Comparison of ENCODE assay signal across 8 mouse cellular contexts in the genomic region with DNA sequence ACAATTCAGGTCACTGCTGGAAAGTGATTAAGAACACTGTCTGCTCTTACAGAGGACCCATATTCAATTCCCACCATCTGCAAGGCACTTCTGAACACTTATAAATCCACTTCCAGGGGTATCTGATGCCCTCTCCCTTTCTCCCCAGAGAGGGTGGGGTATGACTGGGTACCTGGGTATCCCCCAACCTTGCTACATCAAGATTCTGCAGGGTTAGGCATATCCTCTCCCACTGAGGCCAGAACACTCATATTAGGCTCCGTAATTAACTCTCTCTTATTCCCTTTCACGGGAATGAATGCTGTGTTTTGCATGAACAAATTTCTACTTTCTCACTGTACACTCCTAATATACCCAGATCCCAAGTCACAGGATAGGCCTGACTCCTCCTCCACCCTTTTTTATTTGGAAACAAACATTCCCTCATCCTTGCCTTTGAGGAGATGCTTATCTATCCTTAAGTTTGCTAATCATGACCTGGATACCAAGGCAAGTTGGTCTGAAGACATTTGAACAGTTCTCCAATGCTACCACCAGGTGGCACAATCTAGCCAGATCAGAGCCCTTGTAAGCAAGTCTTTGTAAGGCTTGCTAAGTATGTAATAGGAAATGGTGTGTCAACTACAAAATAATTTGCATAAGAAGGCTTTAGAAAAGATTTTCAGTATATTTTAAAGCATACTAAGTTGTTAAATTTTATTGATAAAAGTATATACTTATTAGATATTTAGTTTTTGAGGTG.
DNase-seq lines count a peak whose midpoint lies in the region; ATAC-seq and TF ChIP-seq lines count a peak whose summit lies in the region.

No protein-coding gene starts in this region.

- H3K4me3 ChIP-seq in forebrain, embryonic 16.5 days (replicated peaks; ENCODE audit: low read length) = no peak overlapping the region
- H3K4me3 ChIP-seq in intestine, embryonic 16.5 days (ENCODE audit: low read length) = no peak overlapping the region
- no peak overlapping the region for H3K4me3 ChIP-seq in limb, embryonic 10.5 days

- H3K9ac ChIP-seq in forebrain, embryonic 16.5 days (replicated peaks; ENCODE audit: low read depth, low read length) = no peak overlapping the region
- H3K9ac ChIP-seq in intestine, embryonic 16.5 days (ENCODE audit: low read depth, low read length) = no peak overlapping the region

- peak; percentile 72; the same call in 1 of the 2 replicates for TF ChIP-seq CTCF in brain, embryonic 14.5 days (IDR thresholded peaks at IDR 0.05; ENCODE audit: borderline replicate concordance, extremely low read depth, insufficient read depth, insufficient read length)

- no peak for TF ChIP-seq POLR2A in brain, embryonic 14.5 days (IDR thresholded peaks at IDR 0.05; ENCODE audit: borderline replicate concordance, extremely low read depth, insufficient read depth, insufficient read length, poor library complexity, severe bottlenecking)

- no peak overlapping the region for H3K27ac ChIP-seq in forebrain, embryonic 16.5 days (ENCODE audit: low read length)
- no peak overlapping the region for H3K27ac ChIP-seq in intestine, embryonic 16.5 days (ENCODE audit: low read length)
- H3K27ac ChIP-seq in limb, embryonic 10.5 days = no peak overlapping the region

- no peaks in the 10 kb centered on the region for H3K27me3 ChIP-seq in forebrain, embryonic 16.5 days (replicated peaks; ENCODE audit: control insufficient read depth, insufficient read depth, low read length)
- H3K27me3 ChIP-seq in intestine, embryonic 16.5 days (replicated peaks; ENCODE audit: control insufficient read depth, insufficient read depth, low read length) = no peaks in the 10 kb centered on the region
- no peaks in the 10 kb centered on the region for H3K27me3 ChIP-seq in limb, embryonic 10.5 days (ENCODE audit: low read depth, poor library complexity, severe bottlenecking)

- no peak overlapping the region for H3K4me2 ChIP-seq in forebrain, embryonic 16.5 days (ENCODE audit: low read length)
- no peak overlapping the region for H3K4me2 ChIP-seq in intestine, embryonic 16.5 days (ENCODE audit: low read depth, low read length)

- WGBS in forebrain, embryonic 16.5 days = 76% methylated on average over 2 of the region's 2 CpGs
- WGBS in intestine, embryonic 16.5 days = 78% methylated on average over 2 of the region's 2 CpGs
- 91% methylated on average over 2 of the region's 2 CpGs for WGBS in limb, embryonic 10.5 days

- H3K9me3 ChIP-seq in forebrain, embryonic 16.5 days (ENCODE audit: control insufficient read depth, low read length) = no peaks in the 10 kb centered on the region
- no peaks in the 10 kb centered on the region for H3K9me3 ChIP-seq in intestine, embryonic 16.5 days (ENCODE audit: control insufficient read depth, low read length)
- H3K9me3 ChIP-seq in limb, embryonic 10.5 days (replicated peaks) = no peaks in the 10 kb centered on the region

- peak; percentile 76 for ATAC-seq in forebrain, embryonic 16.5 days
- ATAC-seq in intestine, embryonic 16.5 days = peak; percentile 59

- H3K36me3 ChIP-seq in forebrain, embryonic 16.5 days (ENCODE audit: control insufficient read depth, insufficient read depth) = no peaks in the 10 kb centered on the region
- no peaks in the 10 kb centered on the region for H3K36me3 ChIP-seq in intestine, embryonic 16.5 days (ENCODE audit: control insufficient read depth, insufficient read depth, low read length)
- H3K36me3 ChIP-seq in limb, embryonic 10.5 days = no peaks in the 10 kb centered on the region

- no peaks in the 10 kb centered on the region for H3K4me1 ChIP-seq in forebrain, embryonic 16.5 days (replicated peaks; ENCODE audit: control insufficient read depth, insufficient read depth, low read length)
- no peaks in the 10 kb centered on the region for H3K4me1 ChIP-seq in intestine, embryonic 16.5 days (ENCODE audit: control insufficient read depth, insufficient read depth, low read length)
- no peaks in the 10 kb centered on the region for H3K4me1 ChIP-seq in limb, embryonic 10.5 days

- peak; percentile 53 for DNase-seq in urinary bladder, postnatal 14 days (ENCODE audit: low spot score)
- DNase-seq in urinary bladder, postnatal 10 days (ENCODE audit: low spot score) = no peak
- DNase-seq in brain, embryonic 14.5 days (ENCODE audit: low read depth) = peak; percentile 86
- DNase-seq in limb, embryonic 10.5 days (ENCODE audit: low spot score) = peak; percentile 55
- peak; percentile 16 to 45 for DNase-seq in natural killer cell, adult 2 months (ENCODE audit: low spot score in 2 of 2)
- peak; percentile 53 for DNase-seq in yolk sac, embryonic 10.5 days (ENCODE audit: low spot score)
